Mouse (Mus musculus): ENCODE results near the gene Tmprss9.
A peak's percentile ranks its signal among the peaks of the same experiment; 100 is the strongest.

Tmprss9 gene

DNA sequence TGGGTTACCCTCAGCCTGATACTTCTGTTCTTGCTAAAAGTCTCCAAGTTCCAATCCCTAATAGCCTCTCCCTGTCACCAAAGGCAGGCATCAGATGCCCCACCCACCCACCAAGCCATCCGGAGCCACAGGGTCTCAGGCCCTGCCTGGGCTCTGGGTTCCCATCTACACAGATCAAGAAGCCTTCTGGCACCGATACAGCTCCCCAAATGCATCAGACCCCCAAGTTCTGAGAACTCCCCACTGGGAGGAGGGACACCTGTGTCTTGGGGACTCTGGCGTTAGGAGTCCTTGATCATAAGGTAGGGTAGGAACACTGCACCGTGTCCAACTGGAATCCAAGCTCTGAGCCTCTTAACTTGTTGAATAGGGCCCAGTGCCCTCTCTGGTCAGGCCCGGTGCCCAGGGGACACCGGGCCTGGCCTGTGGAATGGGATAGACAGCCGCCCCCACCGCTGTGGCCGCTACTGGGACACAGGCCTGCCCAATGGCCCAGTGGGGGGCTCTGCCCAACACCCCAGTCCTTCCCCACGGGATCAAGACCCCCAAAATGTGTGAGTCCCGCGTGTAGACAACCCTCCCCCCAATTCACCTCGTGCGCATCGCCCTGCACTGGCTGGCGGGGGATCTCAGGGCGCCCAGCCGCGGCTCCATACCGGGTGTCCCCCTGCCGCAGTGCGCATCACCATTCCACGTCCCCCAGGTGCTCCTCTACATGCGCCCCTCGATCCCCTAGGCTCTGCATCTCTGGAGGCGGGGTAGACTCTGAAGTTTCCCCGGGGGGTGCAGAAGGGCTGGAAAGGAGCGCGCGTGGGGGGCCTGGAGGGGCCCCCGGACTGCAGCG lies 28.3 kb upstream of the Tmprss9 start:
- no peak for DNase-seq (ENCODE audit: low read depth, low spot score)

DNA sequence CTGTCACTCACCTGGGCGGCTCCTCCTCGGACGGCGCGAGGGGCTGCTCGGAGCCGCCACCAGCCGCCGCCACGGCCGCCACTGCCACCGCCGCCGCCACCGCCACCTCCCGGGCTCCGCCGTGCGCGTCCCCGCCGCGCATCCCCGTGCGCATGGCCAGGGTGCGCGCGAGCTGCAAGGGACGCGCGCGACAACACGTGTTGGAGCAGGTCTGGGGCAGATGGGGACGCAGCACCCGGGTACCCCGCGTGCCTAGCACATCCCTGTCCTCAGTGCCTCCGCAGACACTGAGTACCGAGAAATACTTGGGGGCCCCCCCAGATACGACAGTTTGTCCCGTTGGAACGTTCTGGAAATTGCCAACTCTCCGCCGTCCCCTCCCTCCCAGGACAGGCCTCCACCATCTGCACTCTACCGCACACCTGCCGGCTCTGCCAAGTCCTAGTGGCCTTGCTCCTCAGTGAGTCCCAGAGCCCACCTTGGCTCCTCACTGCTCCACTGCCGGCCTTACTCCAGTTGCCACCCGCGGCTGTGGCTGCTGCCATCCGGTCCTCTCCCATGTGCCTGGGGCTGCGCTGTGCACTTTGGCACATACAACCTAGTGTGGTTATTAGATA lies 27.6 kb upstream of the Tmprss9 start, which contains the start of gene Lingo3:
Gene Lingo3 (minus strand): TSS at position 109 of the 617 bp plus-strand sequence.
- DNase-seq (ENCODE audit: low read depth, low spot score), result no peak

DNA sequence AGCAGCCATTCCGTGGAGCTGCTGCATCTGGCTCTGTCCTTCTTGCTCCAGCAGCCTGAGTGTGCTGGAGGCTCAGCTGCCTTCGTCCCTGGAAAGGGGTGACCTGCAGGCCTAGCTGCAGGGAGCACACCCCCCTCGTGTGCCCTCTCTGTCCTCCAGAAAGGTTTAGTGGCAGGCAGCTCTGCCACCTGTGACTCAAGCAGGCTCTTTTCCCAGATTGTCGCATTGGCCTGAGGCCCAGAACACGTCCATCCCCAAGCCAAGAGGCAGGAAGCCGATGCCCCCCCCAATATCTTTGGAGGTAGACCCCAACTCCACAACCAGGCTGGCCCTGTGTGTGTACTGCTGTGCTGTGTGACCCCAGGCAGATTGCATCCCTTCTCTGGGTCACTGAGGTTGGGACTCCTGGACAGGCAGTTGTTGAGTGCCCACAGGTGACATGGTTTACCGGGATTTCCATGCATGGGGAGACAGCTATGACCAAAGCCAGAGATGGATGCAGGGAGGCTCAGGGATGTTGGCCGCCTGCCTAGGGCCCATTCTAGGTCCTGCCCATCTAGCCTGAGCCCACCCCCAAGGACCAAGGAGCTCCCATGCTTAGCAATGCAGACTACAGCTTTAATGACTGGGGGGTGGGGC lies 26.5 kb upstream of the Tmprss9 start:
- no peak for DNase-seq (ENCODE audit: low read depth, low spot score)

DNA sequence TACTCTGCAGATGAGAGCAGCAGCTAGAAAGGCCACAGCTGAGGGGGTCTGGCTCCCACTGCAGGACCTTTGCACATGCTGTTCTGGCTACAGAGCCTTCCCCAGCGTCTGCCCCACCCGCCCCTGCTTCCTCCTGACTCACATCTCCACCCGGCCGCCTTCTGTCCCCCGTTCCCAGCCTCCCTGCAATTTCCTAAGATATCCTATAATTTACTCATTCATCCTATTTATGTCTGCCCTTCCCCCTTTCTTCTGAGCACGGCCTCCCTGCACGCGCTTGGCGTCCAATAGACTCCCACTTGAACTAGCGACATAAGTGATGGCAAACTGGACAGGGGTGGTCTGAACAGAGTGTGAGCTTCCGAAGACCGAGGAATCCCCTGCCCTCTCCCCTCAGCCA lies 25.9 kb upstream of the Tmprss9 start:
- DNase-seq (ENCODE audit: low read depth, low spot score), result no peak

DNA sequence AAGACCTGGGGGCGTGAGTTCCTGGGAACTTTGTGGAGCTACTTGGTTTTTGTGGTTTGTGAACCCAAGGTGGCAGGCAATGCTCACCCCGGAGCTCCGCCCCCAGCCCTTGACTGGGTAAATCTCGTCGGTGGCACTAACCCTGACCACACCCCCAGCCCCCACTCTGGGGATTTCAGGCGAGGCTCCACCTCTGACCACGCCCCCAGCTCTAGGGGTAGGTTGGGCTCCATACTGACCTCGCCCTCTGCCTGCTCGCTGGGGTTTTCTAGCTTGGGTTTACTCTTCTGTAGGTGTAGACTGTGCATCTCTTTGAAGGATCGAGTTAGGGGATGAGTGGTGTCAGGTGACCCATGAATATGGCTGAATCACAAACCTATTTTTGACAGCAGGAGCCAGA lies 23.1 kb upstream of the Tmprss9 start:
- no peak for DNase-seq (ENCODE audit: low read depth, low spot score)

DNA sequence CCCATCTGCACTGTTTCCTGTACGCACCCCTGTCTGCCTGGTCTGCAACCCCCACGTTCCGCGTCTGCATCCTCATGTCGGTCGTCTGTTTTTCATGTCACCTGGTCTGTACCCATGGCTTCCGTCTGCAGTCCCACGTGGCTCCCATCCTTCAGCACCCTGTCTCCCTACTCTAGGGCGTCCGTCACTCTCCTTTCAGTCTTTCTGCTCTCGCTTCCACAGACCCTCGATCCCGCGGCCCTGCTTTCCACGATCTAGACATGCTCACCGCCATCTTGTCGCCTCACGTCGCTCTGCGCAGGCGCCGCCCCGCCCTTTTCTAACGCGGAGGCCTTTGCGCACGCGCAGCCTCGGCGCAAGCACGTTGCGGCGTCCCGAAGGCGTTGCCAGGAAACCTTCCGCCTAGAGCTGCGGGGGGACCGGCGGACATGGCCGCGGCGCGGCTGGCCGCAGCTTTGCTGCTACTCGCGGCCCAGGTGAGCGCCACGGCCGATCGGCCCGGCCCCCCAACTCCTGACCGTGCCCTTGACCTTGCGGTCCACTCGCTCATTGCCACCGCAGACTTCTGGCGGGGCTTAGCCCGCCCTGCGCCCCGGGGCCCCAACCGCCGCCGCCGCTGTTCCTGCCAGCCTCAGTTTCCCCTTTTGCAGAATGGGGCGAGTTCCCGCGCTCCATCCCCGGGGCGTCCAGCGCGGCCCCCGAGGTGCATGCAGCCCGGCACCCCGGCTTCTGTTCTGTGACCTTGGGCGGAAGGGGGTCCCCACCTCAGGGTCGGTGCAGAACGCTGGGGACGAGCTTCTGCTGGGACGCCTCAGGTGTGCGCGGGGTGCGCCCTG lies 16.5 kb upstream of the Tmprss9 start, which contains the start of the genes Lsm7 and Sppl2b:
Gene Lsm7 (minus strand): TSS at position 297 of the 836 bp plus-strand sequence.
Gene Sppl2b (plus strand): TSS at position 363 of the 836 bp plus-strand sequence.
- peak; percentile 96 for DNase-seq (ENCODE audit: low read depth, low spot score)

DNA sequence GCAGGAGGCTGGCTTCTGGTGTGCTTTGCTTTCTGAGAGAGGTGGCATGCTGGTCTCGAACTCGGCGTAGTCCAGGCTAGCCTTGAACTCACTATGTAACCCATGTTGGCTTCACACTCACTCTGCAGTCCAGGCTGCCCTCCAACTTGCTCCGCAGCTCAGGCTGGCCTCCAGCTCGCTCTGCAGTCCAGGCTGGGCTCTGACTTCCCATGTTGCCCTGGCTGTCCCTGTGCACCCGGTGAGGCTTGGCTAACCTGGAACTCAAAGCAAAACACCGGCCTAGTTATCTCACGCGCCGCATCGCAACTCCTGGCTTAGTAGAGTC lies 15.9 kb upstream of the Tmprss9 start:
- DNase-seq (ENCODE audit: low read depth, low spot score), result no peak

DNA sequence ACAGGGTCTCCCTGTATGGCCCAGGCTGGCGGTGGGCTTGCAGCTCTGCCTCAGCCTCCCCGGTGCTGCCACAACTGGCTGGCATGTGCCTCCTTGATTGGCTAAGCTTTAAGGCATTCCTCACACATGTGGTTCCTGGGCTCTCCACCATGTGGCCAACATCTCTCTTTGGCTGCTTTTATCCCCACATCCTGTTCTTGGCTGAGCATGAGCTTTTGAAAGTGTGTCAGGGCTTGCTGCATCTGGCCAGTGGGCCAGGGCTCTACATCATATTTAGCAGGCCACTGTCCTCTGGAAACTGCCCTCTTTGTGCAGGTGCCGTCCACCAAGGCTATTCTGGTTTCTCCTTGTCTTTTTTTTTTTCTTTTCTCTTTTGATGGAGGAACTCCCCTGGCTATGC lies 15.4 kb upstream of the Tmprss9 start:
- DNase-seq (ENCODE audit: low read depth, low spot score), result peak; percentile 41

DNA sequence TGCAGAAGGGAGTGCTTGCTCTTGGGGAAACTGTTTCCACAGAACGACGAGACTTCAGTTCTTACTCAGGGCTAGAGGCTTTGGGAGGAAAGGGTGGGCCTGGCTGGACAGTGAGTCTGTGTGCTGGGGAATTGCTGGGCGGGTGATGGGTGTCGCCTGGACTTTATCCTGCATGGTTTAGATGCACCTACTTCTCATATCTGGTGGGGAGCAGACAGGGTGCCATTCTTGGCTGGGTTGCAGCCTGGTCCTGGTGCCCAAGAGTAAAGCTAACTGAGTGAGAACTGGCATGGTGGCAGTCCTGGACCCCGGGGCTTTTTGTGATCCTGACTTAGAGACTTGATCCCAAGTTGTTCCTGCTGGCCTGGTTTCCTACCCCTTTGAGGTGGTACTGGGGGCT lies 14.7 kb upstream of the Tmprss9 start:
- no peak for DNase-seq (ENCODE audit: low read depth, low spot score)

DNA sequence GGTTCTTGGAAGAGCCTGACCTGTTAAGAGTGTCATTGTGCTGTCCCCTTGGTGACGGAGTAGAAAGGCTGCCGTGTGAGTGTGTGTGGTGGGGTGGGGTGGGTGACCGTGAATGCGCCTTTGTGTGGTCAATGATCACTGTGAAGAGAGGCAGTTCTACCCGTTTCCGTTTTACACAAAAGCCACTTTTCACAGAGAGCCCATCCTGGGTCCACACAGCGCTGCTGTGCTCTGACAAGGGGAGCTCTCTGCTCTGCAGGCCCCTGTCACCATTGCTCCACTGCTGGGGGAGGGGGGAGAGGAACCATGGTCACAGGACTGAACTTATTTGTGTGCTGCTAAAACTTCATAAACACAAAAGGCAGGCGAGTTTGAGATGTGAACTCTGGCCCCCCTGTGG lies 14.3 kb upstream of the Tmprss9 start:
- DNase-seq (ENCODE audit: low read depth, low spot score), result no peak

DNA sequence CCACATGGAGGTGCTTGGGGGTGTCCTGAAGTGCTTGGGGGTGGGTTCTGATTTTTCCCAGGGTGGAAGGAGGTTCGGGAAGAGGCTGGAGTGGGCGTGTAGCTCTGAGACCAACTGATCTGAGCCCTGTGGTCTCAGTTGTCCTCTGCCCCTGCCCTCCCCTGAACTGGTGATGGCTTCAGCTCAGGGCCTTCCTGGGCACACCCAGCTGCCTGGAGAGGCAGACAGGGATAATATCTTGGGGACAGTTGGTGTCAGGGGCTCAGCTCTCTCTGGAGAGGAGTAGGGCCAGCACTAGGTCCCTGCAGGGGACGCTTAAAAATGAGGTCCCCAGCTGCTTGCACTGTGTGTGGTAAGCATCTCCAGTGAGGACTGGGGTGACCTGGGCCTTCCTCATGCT lies 13.8 kb upstream of the Tmprss9 start:
- no peak for DNase-seq (ENCODE audit: low read depth, low spot score)

DNA sequence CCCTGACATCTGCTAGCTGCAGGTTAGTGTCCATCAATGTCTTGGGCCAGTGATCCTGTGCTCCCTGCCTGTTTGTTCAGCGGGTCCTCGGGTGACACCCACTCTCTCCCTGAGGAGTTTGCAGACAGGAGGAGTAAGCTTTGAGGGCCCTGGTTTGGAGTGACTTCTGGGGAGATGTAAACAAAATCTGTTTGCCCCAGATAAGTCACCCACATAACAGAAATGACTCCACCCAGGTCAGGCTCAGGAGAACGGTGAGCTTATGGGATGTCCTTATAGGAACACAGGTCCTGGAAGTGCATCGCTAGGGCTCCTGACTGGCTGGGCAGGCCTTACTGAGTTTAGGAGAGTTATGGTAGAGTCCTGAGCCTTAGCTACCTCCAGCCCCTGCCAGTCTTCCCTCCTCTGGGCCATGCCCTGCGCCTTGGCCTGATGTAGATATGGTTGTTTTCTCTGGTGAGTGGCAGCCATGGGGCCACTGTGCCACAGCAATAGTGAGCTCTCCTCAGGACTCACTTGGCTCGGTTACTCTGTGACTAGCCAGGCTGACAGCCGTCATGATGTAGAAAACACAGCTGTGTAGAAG lies 13.2 kb upstream of the Tmprss9 start:
- no peak for DNase-seq (ENCODE audit: low read depth, low spot score)

DNA sequence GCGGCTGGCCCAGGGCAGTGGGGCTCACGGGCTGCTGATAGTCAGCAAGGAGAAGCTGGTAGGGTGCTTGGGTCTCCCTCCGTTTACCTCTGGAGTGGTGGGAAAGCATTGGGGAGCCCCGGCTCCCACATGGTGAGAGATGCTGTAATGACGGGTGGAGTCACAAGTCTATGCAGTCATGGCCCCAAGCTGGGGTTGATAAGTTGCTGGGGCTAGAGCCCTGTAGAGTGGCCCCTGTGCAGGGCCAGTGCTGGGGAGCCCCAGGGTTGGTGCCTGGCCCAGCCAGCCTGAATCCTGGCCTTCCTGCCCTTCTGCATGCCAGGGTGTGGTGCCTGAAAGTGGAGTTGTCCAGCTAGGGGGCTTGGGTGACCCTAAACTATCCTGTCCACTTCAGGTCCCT lies 9.3 kb upstream of the Tmprss9 start:
- no peak for DNase-seq (ENCODE audit: low read depth, low spot score)

DNA sequence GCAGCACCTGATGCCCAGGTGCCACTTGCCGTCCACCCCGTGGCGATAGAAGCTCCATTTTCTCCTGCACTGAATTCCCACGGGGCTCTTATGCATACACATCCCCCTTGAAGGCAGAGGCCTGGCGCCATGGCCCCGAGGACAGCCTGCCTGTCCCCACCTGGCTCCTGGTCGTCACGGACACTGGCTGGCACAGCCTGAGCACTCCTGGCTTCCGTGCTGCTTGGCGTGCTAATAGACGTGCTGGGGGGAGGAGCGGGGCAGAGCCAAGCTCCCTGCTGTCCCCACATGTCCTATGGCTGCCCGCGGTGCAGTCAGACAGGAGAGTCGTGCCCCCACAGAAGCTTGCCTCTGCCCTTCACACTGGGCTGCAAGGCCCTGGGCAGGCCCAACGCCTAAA lies 7.2 kb upstream of the Tmprss9 start:
- DNase-seq (ENCODE audit: low read depth, low spot score), result no peak

DNA sequence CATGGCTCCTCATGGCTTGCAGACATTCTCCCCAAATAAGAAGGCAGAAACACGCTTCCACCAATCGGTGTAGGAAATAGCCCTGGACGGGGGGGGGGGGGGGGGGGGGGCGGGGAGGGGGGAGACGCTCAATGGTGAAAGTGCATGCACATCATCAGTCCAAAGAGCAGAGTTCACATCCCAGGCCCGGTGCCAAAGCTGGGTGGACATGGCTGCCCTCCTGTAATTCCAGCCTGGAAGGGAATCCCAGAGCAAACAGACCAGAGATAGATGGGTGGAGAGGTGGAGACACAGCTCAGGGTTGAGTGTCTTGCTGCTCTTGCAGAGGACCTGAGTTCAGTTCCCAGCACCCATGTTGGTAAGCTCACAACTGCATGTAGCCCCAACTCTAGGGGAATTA lies 655 bp upstream of the Tmprss9 start:
- no peak for DNase-seq (ENCODE audit: low read depth, low spot score)

DNA sequence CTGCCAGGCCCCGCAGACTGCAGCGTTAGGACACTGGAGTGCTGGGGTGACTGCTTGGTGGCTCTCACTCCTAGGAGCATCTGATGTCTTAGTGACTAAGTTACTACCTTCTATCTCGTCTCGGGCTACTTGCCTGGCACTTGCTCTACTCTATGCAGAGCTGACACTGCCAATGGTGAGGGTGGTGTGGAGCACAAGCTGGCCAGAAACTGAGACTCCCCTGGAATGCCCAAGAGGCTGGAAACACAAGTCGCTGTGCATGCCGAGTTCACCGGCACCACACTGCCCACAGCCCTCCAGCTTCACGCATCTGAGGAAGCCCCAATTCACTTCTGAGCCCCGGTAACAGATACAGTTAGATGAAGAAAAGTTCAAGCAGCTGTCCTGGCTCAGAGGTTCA lies 2.4 kb downstream of the Tmprss9 start:
- DNase-seq (ENCODE audit: low read depth, low spot score), result no peak

DNA sequence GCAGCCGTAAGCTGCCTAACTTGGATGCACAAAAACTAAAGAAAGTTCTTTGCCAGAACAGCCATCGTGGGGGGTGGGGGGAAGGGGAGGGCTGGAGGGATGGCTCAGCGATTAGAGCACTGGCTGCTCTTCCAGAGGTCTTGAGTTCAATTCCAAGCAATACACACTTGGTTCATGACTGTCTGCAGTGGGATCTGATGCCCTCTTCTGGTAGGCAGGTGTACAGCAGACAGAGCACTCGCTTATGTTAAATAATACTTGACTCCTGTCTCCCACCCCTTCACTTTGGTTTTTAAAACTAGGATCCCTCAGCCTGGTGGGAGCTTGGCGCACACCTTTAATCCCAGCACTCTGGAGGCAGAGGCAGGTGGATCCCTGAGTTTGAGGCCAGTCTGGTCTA lies 4.4 kb downstream of the Tmprss9 start:
- peak; percentile 63 for DNase-seq (ENCODE audit: low read depth, low spot score)

DNA sequence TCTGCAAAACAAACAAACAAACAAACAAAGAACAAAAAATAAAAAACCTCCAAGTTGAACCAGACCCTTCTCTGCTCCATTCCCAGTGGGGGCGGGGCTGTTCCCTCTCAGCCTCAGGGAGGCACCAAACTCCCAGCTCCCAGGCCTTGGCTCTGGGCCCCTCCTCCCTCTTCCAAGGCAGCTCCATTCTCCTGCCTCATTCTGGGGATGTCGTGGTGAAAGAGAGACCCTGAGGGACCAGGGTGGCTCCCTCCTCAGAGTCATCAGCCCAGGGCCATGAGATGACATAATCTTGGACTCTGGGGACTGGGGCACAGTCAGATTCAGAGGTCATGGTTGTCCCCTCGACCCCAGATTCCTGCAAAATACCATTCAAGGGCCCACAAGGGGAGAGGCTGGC lies 4.9 kb downstream of the Tmprss9 start:
- DNase-seq (ENCODE audit: low read depth, low spot score), result no peak

DNA sequence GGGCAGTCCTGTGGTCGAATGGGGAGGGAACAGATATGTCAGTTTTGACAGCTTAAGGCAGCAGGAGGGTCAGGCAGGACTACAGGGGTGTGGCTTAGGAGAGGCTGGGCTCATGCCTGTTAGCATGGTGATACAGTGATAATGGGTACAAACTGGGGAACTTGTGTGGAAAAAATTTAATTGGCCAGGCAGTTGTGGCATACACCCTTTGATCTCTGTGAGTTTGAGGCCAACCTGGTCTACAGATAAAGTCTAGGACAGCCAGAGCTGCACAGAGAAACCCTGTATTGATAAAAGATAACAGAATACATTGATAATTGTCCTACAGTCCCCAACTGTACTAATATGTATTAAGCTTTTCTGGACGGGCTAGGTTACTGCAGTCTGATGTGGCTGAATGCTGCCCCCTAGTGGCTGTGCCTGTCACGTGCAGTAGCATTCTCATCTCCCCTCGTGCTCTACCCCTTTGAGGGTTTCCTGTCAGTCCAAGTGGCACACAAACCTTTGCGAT lies 8.5 kb downstream of the Tmprss9 start:
- peak; percentile 73 for DNase-seq (ENCODE audit: low read depth, low spot score)

DNA sequence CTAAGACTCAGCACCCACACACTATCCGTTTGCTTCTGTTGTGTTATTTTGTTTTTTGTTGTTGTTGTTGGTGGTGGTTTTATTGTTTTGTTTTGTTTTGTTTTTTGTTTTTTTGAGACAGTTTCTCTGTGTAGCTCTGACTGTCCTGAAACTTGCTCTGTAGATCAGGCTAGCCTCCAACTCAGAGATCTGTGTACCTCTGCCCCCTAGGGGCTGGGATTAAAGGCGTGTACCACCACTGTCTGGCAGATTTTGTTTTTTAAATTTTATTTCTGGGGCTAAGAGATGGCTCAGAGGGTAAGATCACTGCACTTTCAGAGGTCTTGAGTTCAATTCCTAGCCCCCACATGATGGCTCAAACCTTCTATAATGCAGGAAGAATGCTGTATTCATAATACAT lies 9.3 kb downstream of the Tmprss9 start:
- no peak for DNase-seq (ENCODE audit: low read depth, low spot score)

DNA sequence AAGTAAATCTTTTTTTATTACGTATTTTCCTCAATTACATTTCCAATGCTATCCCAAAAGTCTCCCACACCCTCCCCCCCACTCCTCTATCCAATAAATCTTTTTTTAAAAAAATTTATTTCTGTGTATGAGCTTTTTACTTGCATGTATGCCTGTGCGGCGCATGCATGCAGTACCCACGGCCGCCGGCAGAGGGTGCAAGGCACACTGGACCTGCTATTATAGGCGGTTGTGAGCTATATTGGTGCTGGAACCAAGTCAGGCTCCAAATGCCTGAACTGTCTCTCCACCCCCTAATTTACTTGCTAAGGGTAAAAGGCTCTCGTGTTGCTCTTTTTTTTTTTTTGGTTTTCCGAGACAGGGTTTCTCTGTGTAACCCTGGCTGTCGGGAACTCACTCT lies 9.7 kb downstream of the Tmprss9 start:
- peak; percentile 72 for DNase-seq (ENCODE audit: low read depth, low spot score)

All from forelimb bud, embryonic 11.5 days (tissue).